Mouse (Mus musculus) CD4-positive, CD25-positive, alpha-beta regulatory T cell, adult 9 weeks (primary cell): ENCODE data around the gene Rab42. TPM values are rescaled to one million over a fixed set of nuclear protein-coding genes. Genes with fewer than 3 reads are reported as not detected.

Source experiments
- polyA plus RNA-seq: library from polyadenylated mRNA; unstranded; fragments of 100-300 nt; shearing (Covaris generic); gene quantifications from one replicate; pipeline ENCODE4 v1.2.1, GENCODE M21; 2017

Gene Rab42
- 0.74 TPM for polyA plus RNA-seq

DNA sequence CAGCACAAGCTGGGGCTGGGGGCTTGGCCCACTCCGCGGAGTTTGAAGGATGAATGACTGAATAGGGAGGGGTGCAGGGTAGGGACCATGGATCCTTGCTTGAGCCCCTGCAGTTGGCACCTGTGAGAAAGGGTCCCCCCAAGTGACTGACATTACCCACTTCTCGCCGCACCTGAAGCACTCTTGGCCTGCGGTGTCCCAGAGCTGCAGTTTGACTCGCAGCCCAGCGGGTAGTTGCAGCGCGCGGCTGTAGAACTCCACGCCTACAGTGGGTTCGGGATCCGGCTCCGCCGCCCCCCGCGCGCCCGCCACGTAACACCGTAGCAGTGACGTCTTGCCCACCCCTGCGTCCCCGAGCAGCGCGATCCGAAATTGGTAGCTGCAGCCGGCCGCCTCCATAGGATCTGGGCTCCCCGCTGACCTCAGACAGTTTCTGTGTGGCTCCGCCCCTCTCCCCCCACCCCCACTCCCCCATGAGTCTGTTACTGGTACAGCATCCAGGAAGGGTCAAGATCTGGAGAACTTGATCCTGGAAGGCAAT lies at the start of gene Rab42:
Gene Rab42 (minus strand): TSS at position 447 of the 541 bp plus-strand sequence.

DNA sequence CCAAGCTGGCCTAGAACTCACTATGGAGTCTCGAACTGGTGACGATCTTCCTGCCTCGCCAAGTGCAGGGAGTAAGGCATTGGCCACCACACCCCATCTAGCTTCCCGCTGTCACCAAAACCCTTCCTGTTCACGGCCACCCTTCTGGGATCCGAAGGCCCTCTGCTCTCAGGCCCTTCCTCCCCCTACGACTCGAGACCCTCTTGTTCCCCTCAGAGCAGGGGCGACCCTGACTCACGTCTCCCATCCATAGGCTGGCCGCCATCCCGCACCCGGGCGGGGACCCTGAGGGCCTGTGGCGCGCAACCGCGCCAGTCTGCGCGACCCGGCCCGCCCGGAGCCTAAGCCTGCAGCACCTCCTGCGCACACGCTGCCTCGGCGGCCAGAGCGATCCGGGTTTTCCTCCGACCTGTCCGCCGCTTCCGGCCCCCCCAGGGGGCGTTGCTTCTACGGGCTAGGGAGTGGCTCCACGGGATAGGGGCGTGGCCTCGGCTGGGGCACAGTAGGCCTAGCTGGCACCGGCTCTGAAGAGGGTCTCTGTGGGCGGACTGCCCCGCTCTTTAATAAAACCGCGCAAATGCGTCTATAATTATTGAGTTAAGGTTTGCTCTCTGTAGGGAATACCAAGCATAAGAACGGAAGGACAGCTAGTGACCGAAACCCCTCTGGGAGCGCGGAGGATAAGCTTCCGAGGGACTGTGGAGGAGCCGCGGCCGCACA lies 26.1 kb upstream of the Rab42 start, which contains the start of gene Trnau1ap:
Gene Trnau1ap (minus strand): TSS at position 424 of the 720 bp plus-strand sequence.

DNA sequence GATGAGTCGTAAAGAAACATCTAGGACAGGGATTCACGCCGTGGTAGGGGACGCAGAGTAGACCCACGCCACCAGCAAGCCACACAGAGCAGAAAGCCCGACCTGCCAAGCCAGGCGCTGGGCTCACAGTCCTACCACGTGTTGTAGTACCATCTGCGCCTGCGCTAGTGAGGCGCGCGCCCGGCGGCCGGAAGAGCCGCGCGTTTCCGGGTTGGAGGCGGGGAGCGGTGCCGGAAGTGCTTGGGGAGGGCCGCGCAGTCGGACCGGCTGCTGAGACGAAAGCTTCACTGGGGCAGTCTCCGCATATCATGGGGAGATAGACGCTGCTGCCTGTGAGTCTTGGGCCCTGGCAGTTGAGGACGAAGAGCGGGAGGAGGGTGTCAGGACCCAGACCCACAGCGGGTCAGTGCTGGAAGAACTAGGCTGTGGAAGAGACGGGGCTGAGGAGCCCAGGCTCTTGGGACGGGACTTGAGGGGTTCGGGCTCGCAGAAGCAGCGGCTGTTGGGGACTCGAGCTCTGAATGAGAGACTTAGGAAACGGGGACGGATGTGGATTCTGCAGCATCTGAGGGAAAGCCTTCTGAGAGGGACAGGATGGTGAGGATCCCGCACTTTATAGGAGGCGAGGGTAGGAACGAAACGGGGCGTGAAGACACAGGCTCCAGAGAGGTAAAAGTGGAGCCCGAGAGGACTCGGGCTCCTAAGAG lies 28.9 kb downstream of the Rab42 start, which contains the start of gene Taf12:
Gene Taf12 (plus strand): TSS at position 220 of the 707 bp plus-strand sequence.

DNA sequence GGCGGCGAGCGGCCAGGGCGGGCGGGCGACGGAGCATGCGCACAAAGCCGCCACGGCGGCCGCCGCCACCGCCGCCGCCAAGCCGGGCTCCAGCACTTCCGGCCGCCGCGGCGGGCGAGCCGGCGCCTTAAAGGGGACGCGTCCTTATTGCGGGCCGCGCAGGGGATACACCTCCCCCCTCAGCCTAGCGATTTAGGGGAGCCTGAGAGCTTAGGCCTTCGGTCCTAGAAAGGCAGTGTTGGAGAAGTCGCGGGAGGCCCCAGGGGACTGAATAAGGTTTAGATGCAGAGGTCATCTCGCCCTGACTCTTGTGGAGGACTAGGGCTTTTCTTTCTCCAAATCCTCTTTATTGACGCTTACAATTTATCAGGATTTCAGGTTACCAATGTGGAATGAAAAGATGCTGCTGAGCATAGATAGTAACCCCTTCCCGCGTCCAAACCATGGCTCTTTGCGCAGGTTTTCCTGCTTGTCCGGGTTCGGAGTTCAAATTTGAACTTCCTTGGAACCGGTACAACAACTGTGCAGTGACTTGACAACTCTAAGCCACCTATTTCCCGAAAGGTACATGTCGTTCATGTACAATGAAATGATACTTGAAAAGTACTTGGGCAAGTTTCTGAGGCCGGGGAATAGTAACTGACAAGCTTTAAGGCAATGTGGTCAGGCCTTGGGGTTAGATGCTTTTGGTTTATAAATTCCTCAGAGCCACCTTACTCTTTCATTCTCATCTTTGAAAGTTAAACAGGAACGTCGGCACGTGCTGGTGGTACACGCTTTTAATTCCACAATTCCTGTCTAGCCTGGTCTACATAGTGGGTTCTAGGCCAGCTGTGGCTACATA lies 41.4 kb downstream of the Rab42 start, which contains the start of gene Gmeb1:
Gene Gmeb1 (minus strand): TSS at position 89 of the 844 bp plus-strand sequence.

Other genes with a start within 250 kb of the Rab42 start
- 0.12 TPM for gene Gm10300, start 228.7 kb downstream of the Rab42 start, polyA plus RNA-seq
- gene Epb41, start 228.1 kb downstream of the Rab42 start, polyA plus RNA-seq: 70.9 TPM
- gene Oprd1, start 158.9 kb downstream of the Rab42 start, polyA plus RNA-seq: not detected
- 78.3 TPM for gene Ythdf2, start 91.1 kb downstream of the Rab42 start, polyA plus RNA-seq
- gene Gmeb1, start 41.8 kb downstream of the Rab42 start, polyA plus RNA-seq: 6.7 TPM
- gene Taf12, start 29.0 kb downstream of the Rab42 start, polyA plus RNA-seq: 89.7 TPM
- gene Trnau1ap, start 26.2 kb upstream of the Rab42 start, polyA plus RNA-seq: 35.4 TPM
- 32.7 TPM for gene Rcc1, start 50.2 kb upstream of the Rab42 start, polyA plus RNA-seq
- 4.5 TPM for gene Phactr4, start 119.1 kb upstream of the Rab42 start, polyA plus RNA-seq
- 30.4 TPM for gene Med18, start 160.5 kb upstream of the Rab42 start, polyA plus RNA-seq
- gene Sesn2, start 207.1 kb upstream of the Rab42 start, polyA plus RNA-seq: 9.8 TPM
- gene Atpif1, start 230.3 kb upstream of the Rab42 start, polyA plus RNA-seq: 231 TPM
- gene Dnajc8, start 232.2 kb upstream of the Rab42 start, polyA plus RNA-seq: 253 TPM